Mouse (Mus musculus): Measurements from ENCODE around the gene Unk. TPM values are rescaled to one million over a fixed set of nuclear protein-coding genes. Genes with fewer than 3 reads are reported as not detected.

The Unk gene
- polyA plus RNA-seq, 1 experiment from 2014 or later: 41.3 TPM

- peaks cover 4% of the 10 kb centered on the region for H3K9me3 ChIP-seq (ENCODE audit: control insufficient read depth, low read length)
- H3K27me3 ChIP-seq (ENCODE audit: control insufficient read depth, insufficient read depth, low read depth, low read length): no peaks in the 10 kb centered on the region
- no peak overlapping the region for H3K4me3 ChIP-seq (ENCODE audit: low read length)
- no peak for ATAC-seq (ENCODE audit: low read depth)
- H3K27ac ChIP-seq (ENCODE audit: low read length): peak overlapping the region; percentile 36; the same call in 1 of the 2 replicates
- peaks cover 41% of the 10 kb centered on the region for H3K4me1 ChIP-seq (replicated peaks; ENCODE audit: control insufficient read depth, insufficient read depth, low read length)
- H3K9ac ChIP-seq (ENCODE audit: low read length): peak overlapping the region; percentile 35
- no peak overlapping the region for H3K4me2 ChIP-seq (ENCODE audit: low read depth, low read length)
- WGBS: 56% methylated on average over 14 of the region's 14 CpGs
- H3K36me3 ChIP-seq (ENCODE audit: control insufficient read depth, insufficient read depth, low read length): no peaks in the 10 kb centered on the region
Measured at GRCm38 (mm10) chr11:116098711-116099460, 68.8 kb downstream of the Unk start.

GRCm38 (mm10) chr11:116099462-116099861 is 69.3 kb downstream of the Unk start:
- Histone ChIP-seq H3K27ac (ENCODE audit: low read length) (peak overlapping the region; percentile 36; the same call in 1 of the 2 replicates), H3K9me3 (ENCODE audit: control insufficient read depth, low read length) (peaks cover 4% of the 10 kb centered on the region), H3K36me3 (ENCODE audit: control insufficient read depth, insufficient read depth, low read length) (no peaks in the 10 kb centered on the region), H3K4me1 (replicated peaks; ENCODE audit: control insufficient read depth, insufficient read depth, low read length) (peaks cover 44% of the 10 kb centered on the region), H3K27me3 (ENCODE audit: control insufficient read depth, insufficient read depth, low read depth, low read length) (no peaks in the 10 kb centered on the region), H3K9ac (ENCODE audit: low read length) (no peak overlapping the region), H3K4me2 (ENCODE audit: low read depth, low read length) (no peak overlapping the region), H3K4me3 (ENCODE audit: low read length) (no peak overlapping the region)
- ATAC-seq (ENCODE audit: low read depth): no peak
- 73% methylated on average over 6 of the region's 6 CpGs for WGBS

- H3K27ac ChIP-seq (ENCODE audit: low read length): no peak overlapping the region
- H3K36me3 ChIP-seq (ENCODE audit: control insufficient read depth, insufficient read depth, low read length): no peaks in the 10 kb centered on the region
- peaks cover 4% of the 10 kb centered on the region for H3K9me3 ChIP-seq (ENCODE audit: control insufficient read depth, low read length)
- no peaks in the 10 kb centered on the region for H3K27me3 ChIP-seq (ENCODE audit: control insufficient read depth, insufficient read depth, low read depth, low read length)
- 63% methylated on average over 6 of the region's 6 CpGs for WGBS
- peak; percentile 24; the same call in 1 of the 2 replicates for ATAC-seq (ENCODE audit: low read depth)
- H3K9ac ChIP-seq (ENCODE audit: low read length): no peak overlapping the region; the same call in 1 of the 2 replicates
- H3K4me2 ChIP-seq (ENCODE audit: low read depth, low read length): no peak overlapping the region
- peaks cover 47% of the 10 kb centered on the region for H3K4me1 ChIP-seq (replicated peaks; ENCODE audit: control insufficient read depth, insufficient read depth, low read length)
- no peak overlapping the region for H3K4me3 ChIP-seq (ENCODE audit: low read length)
Measured at GRCm38 (mm10) chr11:116100385-116100784, 70.3 kb downstream of the Unk start.

- H3K4me1 ChIP-seq (replicated peaks; ENCODE audit: control insufficient read depth, insufficient read depth, low read length): peaks cover 47% of the 10 kb centered on the region
- no peak for ATAC-seq (ENCODE audit: low read depth)
Measured at GRCm38 (mm10) chr11:116100839-116101238, 70.7 kb downstream of the Unk start.

GRCm38 (mm10) chr11:116101931-116102381 is 71.8 kb downstream of the Unk start:
- H3K4me1 ChIP-seq (replicated peaks; ENCODE audit: control insufficient read depth, insufficient read depth, low read length): peaks cover 58% of the 10 kb centered on the region
- H3K4me3 ChIP-seq (ENCODE audit: low read length): no peak overlapping the region
- ATAC-seq (ENCODE audit: low read depth): peak; percentile 69
- peak overlapping the region; percentile 50 for H3K9ac ChIP-seq (ENCODE audit: low read length)
- peak overlapping the region; percentile 92 for H3K27ac ChIP-seq (ENCODE audit: low read length)
- no peaks in the 10 kb centered on the region for H3K36me3 ChIP-seq (ENCODE audit: control insufficient read depth, insufficient read depth, low read length)
- H3K9me3 ChIP-seq (ENCODE audit: control insufficient read depth, low read length): no peaks in the 10 kb centered on the region
- peaks cover under 1% of the 10 kb centered on the region; the same call in 1 of the 2 replicates for H3K27me3 ChIP-seq (ENCODE audit: control insufficient read depth, insufficient read depth, low read depth, low read length)
- WGBS: 10% methylated on average over 11 of the region's 11 CpGs
- peak overlapping the region; percentile 7; the same call in 1 of the 2 replicates for H3K4me2 ChIP-seq (ENCODE audit: low read depth, low read length)

More at GRCm38 (mm10) chr11:116100839-116101238, 70.7 kb downstream of the Unk start:
- no peaks in the 10 kb centered on the region for H3K27me3 ChIP-seq (ENCODE audit: control insufficient read depth, insufficient read depth, low read depth, low read length)
- H3K9ac ChIP-seq (ENCODE audit: low read length): no peak overlapping the region
- H3K4me2 ChIP-seq (ENCODE audit: low read depth, low read length): no peak overlapping the region
- WGBS: 85% methylated on average over 7 of the region's 7 CpGs
- H3K27ac ChIP-seq (ENCODE audit: low read length): peak overlapping the region; percentile 28; the same call in 1 of the 2 replicates
- no peak overlapping the region for H3K4me3 ChIP-seq (ENCODE audit: low read length)
- H3K9me3 ChIP-seq (ENCODE audit: control insufficient read depth, low read length): peaks cover 4% of the 10 kb centered on the region
- no peaks in the 10 kb centered on the region for H3K36me3 ChIP-seq (ENCODE audit: control insufficient read depth, insufficient read depth, low read length)

DNA sequence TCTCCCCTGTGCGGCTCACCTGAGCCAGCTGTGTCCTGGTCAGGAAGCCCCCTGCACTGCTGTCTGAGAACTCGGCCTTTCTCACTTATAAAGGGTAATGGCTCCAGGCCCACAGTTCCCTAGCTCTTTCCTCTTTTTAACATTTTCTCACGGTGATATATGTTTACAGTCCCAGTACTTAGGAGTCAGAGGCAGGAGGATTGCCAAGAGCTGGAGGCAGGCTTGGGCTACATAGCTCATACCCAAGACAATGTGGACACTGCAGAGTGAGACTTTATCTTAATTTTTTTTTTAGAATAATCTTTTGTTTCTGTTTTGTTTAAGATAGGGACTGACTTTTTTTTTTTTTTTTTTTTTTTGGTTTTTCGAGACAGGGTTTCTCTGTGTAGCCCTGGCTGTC is 72.3 kb downstream of the Unk start:
- no peak for ATAC-seq (ENCODE audit: low read depth)
- WGBS: 47% methylated on average over 3 of the region's 4 CpGs
- no peaks in the 10 kb centered on the region for H3K36me3 ChIP-seq (ENCODE audit: control insufficient read depth, insufficient read depth, low read length)
- no peak overlapping the region for H3K4me3 ChIP-seq (ENCODE audit: low read length)
- H3K9me3 ChIP-seq (ENCODE audit: control insufficient read depth, low read length): no peaks in the 10 kb centered on the region
- peaks cover 6% of the 10 kb centered on the region for H3K27me3 ChIP-seq (ENCODE audit: control insufficient read depth, insufficient read depth, low read depth, low read length)
- H3K9ac ChIP-seq (ENCODE audit: low read length): peak overlapping the region; percentile 50
- H3K4me1 ChIP-seq (replicated peaks; ENCODE audit: control insufficient read depth, insufficient read depth, low read length): peaks cover 63% of the 10 kb centered on the region
- H3K4me2 ChIP-seq (ENCODE audit: low read depth, low read length): peak overlapping the region; percentile 7; the same call in 1 of the 2 replicates
- H3K27ac ChIP-seq (ENCODE audit: low read length): peak overlapping the region; percentile 92

GRCm38 (mm10) chr11:116103572-116103971 is 73.5 kb downstream of the Unk start:
- Histone ChIP-seq H3K9ac (ENCODE audit: low read length) (0 out of 2 replicates have a peak overlapping the region, but pooled peaks have one; percentile 33), H3K27me3 (ENCODE audit: control insufficient read depth, insufficient read depth, low read depth, low read length) (peaks cover 17% of the 10 kb centered on the region), H3K36me3 (ENCODE audit: control insufficient read depth, insufficient read depth, low read length) (no peaks in the 10 kb centered on the region), H3K4me2 (ENCODE audit: low read depth, low read length) (no peak overlapping the region), H3K4me1 (replicated peaks; ENCODE audit: control insufficient read depth, insufficient read depth, low read length) (peaks cover 74% of the 10 kb centered on the region), H3K27ac (ENCODE audit: low read length) (peak overlapping the region; percentile 88), H3K9me3 (ENCODE audit: control insufficient read depth, low read length) (no peaks in the 10 kb centered on the region), H3K4me3 (ENCODE audit: low read length) (no peak overlapping the region)
- ATAC-seq (ENCODE audit: low read depth): no peak
- 58% methylated on average over 11 of the region's 12 CpGs for whole genome bisulfite sequencing

GRCm38 (mm10) chr11:116104006-116104646 is 74.0 kb downstream of the Unk start:
- Histone ChIP-seq H3K9ac (ENCODE audit: low read length) (peak overlapping the region; percentile 54), H3K4me1 (replicated peaks; ENCODE audit: control insufficient read depth, insufficient read depth, low read length) (peaks cover 76% of the 10 kb centered on the region), H3K4me3 (ENCODE audit: low read length) (no peak overlapping the region), H3K27me3 (ENCODE audit: control insufficient read depth, insufficient read depth, low read depth, low read length) (peaks cover 22% of the 10 kb centered on the region), H3K27ac (ENCODE audit: low read length) (peak overlapping the region; percentile 88), H3K36me3 (ENCODE audit: control insufficient read depth, insufficient read depth, low read length) (no peaks in the 10 kb centered on the region), H3K4me2 (ENCODE audit: low read depth, low read length) (peak overlapping the region; percentile 12), H3K9me3 (ENCODE audit: control insufficient read depth, low read length) (no peaks in the 10 kb centered on the region)
- peak; percentile 67 for ATAC-seq (ENCODE audit: low read depth)
- 30% methylated on average over 14 of the region's 14 CpGs for WGBS

- Histone ChIP-seq H3K27ac (ENCODE audit: low read length) (no peak overlapping the region; the same call in 1 of the 2 replicates), H3K9me3 (ENCODE audit: control insufficient read depth, low read length) (no peaks in the 10 kb centered on the region), H3K36me3 (ENCODE audit: control insufficient read depth, insufficient read depth, low read length) (no peaks in the 10 kb centered on the region), H3K27me3 (ENCODE audit: control insufficient read depth, insufficient read depth, low read depth, low read length) (peaks cover 31% of the 10 kb centered on the region), H3K4me2 (ENCODE audit: low read depth, low read length) (no peak overlapping the region), H3K4me1 (replicated peaks; ENCODE audit: control insufficient read depth, insufficient read depth, low read length) (peaks cover 83% of the 10 kb centered on the region), H3K4me3 (ENCODE audit: low read length) (no peak overlapping the region), H3K9ac (ENCODE audit: low read length) (no peak overlapping the region)
- WGBS: 87% methylated on average over 2 of the region's 2 CpGs
- no peak for ATAC-seq (ENCODE audit: low read depth)
Measured at GRCm38 (mm10) chr11:116105065-116105464, 74.9 kb downstream of the Unk start.

Data from lung, embryonic 16.5 days (tissue).